Mouse (Mus musculus): ENCODE measurements around the gene Gnai3.

DNA sequence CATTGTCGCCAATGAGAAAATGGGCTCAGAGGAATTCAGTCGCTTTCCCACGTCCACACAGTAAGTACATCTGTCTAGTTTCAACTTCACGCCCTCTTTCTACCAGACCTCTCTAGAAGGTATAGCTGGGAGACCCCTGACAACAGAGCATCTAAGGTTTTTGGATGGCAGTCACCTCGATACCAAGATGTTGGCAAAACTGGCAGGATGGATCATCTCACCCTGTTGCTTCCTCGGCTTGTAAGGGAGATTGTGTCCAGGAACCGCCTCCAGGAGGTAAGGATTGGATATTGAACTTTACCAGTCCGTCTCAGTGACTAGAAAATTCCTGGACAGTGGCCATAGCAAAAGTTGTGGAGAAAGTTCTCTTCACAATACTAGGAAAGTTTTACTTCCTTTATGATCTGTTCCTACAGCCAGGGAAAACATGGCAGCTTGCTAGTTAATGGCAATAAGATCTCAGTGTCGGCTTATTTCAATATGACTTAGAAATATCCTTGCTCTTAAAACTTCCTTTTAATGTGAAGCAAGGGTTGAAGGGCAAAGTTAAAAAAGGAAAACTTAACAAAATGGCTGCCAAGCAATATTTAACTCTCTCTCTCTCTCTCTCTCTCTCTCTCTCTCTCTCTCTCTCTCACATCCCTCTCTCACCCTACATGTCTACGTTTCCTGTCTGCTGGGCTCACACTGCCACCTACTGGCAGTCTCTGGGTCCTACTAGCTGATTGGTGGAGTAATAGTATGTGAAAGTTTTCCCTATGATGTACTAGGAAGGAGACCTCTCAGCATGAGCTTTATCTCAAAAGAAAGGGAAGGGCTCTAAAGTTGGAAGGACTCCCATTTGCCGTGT is 1.7 kb upstream of the Gnai3 start:
- TF ChIP-seq CTCF (IDR thresholded peaks at IDR 0.05; ENCODE audit: extremely low read depth, insufficient read length, insufficient replicate concordance, low read depth, low read length) = peak; percentile 74; the same call in 1 of the 2 replicates
- TF ChIP-seq POLR2A (IDR thresholded peaks at IDR 0.05; ENCODE audit: low read depth, low read length) = no peak
